Mouse (Mus musculus) neutrophil, adult 5-6 weeks (primary cell): Measurements from ENCODE around the gene Adgre1. TPM values are rescaled to one million over a fixed set of nuclear protein-coding genes. Genes with fewer than 3 reads are reported as not detected.
"Not testable (repeated sequence)": the region's sequence is repeated elsewhere in the genome, so short reads cannot be mapped to it uniquely, and the experiment has no call there.

Experiments used
- ATAC-seq: fragments of 151-379, 151-347 bp; 2 replicates; pipeline ENCODE4 v1.8.0; 2017; ENCODE audit warnings: mild to moderate bottlenecking, moderate TSS enrichment; ENCODE audit not compliant: insufficient number of reproducible peaks, poor library complexity, low FRiP score, severe bottlenecking; ENCODE audit errors: extremely low read depth
- total RNA-seq: library from RNA; stranded (forward); fragments of 200-1000 nt; gene quantifications from 2 replicates; pipeline ENCODE4 v1.2.3, GENCODE M21; 2017

Adgre1 gene
- total RNA-seq, result 62.1 and 63.0 TPM in 2 replicates

- peak; percentile 66 for ATAC-seq
Measured at GRCm38 (mm10) chr17:57358441-57358840, at the start of gene Adgre1. Gene Adgre1, plus strand, starts transcription at chr17:57358691.

GRCm38 (mm10) chr17:57311801-57312200 is 46.7 kb upstream of the Adgre1 start:
- no peak for ATAC-seq

GRCm38 (mm10) chr17:57327615-57328014 is 30.9 kb upstream of the Adgre1 start:
- ATAC-seq, result no peak

- no peak for ATAC-seq
Measured at GRCm38 (mm10) chr17:57328944-57329343, 29.5 kb upstream of the Adgre1 start.

GRCm38 (mm10) chr17:57330993-57331392 is 27.5 kb upstream of the Adgre1 start:
- ATAC-seq, result no peak

- ATAC-seq, result no peak
Measured at GRCm38 (mm10) chr17:57332241-57332640, 26.2 kb upstream of the Adgre1 start.

- ATAC-seq, result no peak
Measured at GRCm38 (mm10) chr17:57334001-57334760, 24.3 kb upstream of the Adgre1 start.

GRCm38 (mm10) chr17:57334761-57335150 is 23.7 kb upstream of the Adgre1 start:
- peak; percentile 71 for ATAC-seq

- ATAC-seq, result not testable (repeated sequence)
Measured at GRCm38 (mm10) chr17:57335194-57335593, 23.3 kb upstream of the Adgre1 start.

- peak; percentile 81 for ATAC-seq
Measured at GRCm38 (mm10) chr17:57335673-57336303, 22.7 kb upstream of the Adgre1 start.

GRCm38 (mm10) chr17:57337996-57338395 is 20.5 kb upstream of the Adgre1 start:
- ATAC-seq, result no peak

- ATAC-seq, result no peak
Measured at GRCm38 (mm10) chr17:57339298-57339697, 19.2 kb upstream of the Adgre1 start.

GRCm38 (mm10) chr17:57341568-57341967 is 16.9 kb upstream of the Adgre1 start:
- ATAC-seq, result no peak

GRCm38 (mm10) chr17:57344029-57344707 is 14.3 kb upstream of the Adgre1 start:
- peak; percentile 71 for ATAC-seq

GRCm38 (mm10) chr17:57347017-57347416 is 11.5 kb upstream of the Adgre1 start:
- peak; percentile 80 for ATAC-seq

GRCm38 (mm10) chr17:57347781-57348180 is 10.7 kb upstream of the Adgre1 start:
- no peak for ATAC-seq

- peak; percentile 59 for ATAC-seq
Measured at GRCm38 (mm10) chr17:57349067-57349466, 9.4 kb upstream of the Adgre1 start.

GRCm38 (mm10) chr17:57350212-57350611 is 8.3 kb upstream of the Adgre1 start:
- no peak for ATAC-seq

- no peak for ATAC-seq
Measured at GRCm38 (mm10) chr17:57351107-57351506, 7.4 kb upstream of the Adgre1 start.
